Mouse (Mus musculus): Measurements from ENCODE around the gene Sipa1l2.

- TF ChIP-seq USF1 (IDR thresholded peaks at IDR 0.05; ENCODE audit: low read depth), result no peak
- no peak for TF ChIP-seq CTCF (IDR thresholded peaks at IDR 0.05; ENCODE audit: control insufficient read depth, insufficient read depth, insufficient read length)
- TF ChIP-seq MAX (IDR thresholded peaks at IDR 0.05), result no peak
- no peak for TF ChIP-seq CEBPB (IDR thresholded peaks at IDR 0.05; ENCODE audit: low read depth)
- no peak for TF ChIP-seq MYOD1 (IDR thresholded peaks at IDR 0.05; ENCODE audit: control insufficient read depth, insufficient read length, low read depth)
These were observed 179.7 kb downstream of the Sipa1l2 start for GRCm38 (mm10) chr8:125389756-125390505.
